In genomic region chr9:20071291-20071690, GRCm38 (mm10) we compare ENCODE assay signal across 38 mouse cellular contexts. TPM values are rescaled to one million over a fixed set of nuclear protein-coding genes. Genes with fewer than 3 reads are reported as not detected.
"Had no signal": no experiment of that assay in that cellular context is flagged by ENCODE, and none has a peak within 500 bp of the region (broad histone marks: within the 10 kb centered on the region; RNA-seq: fewer than 3 reads in every experiment).

No protein-coding gene starts in this region.

- H3K9ac ChIP-seq: heart, embryonic 12.5 days; hindbrain, embryonic 12.5 days; hindbrain, embryonic 14.5 days; intestine, embryonic 15.5 days; limb, embryonic 12.5 days; liver, embryonic 13.5 days had no signal

- H3K4me3 ChIP-seq: gastrocnemius, adult 2 months; heart, embryonic 10.5 days; heart, embryonic 12.5 days; hindbrain, embryonic 10.5 days; hindbrain, embryonic 12.5 days; intestine, embryonic 15.5 days; layer of hippocampus, adult 2 months; left cerebral cortex, adult 2 months; limb, embryonic 10.5 days; limb, embryonic 12.5 days; liver, embryonic 13.5 days had no signal

- H3K4me1 ChIP-seq: heart, embryonic 10.5 days; heart, embryonic 12.5 days; hindbrain, embryonic 10.5 days; hindbrain, embryonic 12.5 days; intestine, embryonic 15.5 days; limb, embryonic 10.5 days; limb, embryonic 12.5 days; liver, embryonic 13.5 days had no signal

- H3K9me3 ChIP-seq: intestine, embryonic 15.5 days had no signal

- H3K36me3 ChIP-seq: heart, embryonic 10.5 days; heart, embryonic 12.5 days; hindbrain, embryonic 10.5 days; hindbrain, embryonic 12.5 days; intestine, embryonic 15.5 days; limb, embryonic 10.5 days; limb, embryonic 12.5 days; liver, embryonic 13.5 days had no signal

- H3K27me3 ChIP-seq: heart, embryonic 12.5 days; hindbrain, embryonic 12.5 days; intestine, embryonic 15.5 days; limb, embryonic 12.5 days; liver, embryonic 13.5 days had no signal

- H3K4me2 ChIP-seq: heart, embryonic 12.5 days; hindbrain, embryonic 12.5 days; hindbrain, embryonic 14.5 days; intestine, embryonic 15.5 days; limb, embryonic 12.5 days; liver, embryonic 11.5 days; liver, embryonic 13.5 days had no signal

- ATAC-seq: hindbrain, embryonic 16.5 days; inflammation-experienced regulatory T-cells, adult 6 months; intestine, embryonic 15.5 days; intestine, postnatal 0 days had no signal

- H3K27ac ChIP-seq: gastrocnemius, adult 2 months; heart, embryonic 10.5 days; hindbrain, embryonic 10.5 days; hindbrain, embryonic 12.5 days; hindbrain, embryonic 14.5 days; intestine, embryonic 15.5 days; layer of hippocampus, adult 2 months; left cerebral cortex, adult 2 months; limb, embryonic 10.5 days; limb, embryonic 12.5 days; liver, embryonic 13.5 days had no signal

- DNase-seq: gastrocnemius, adult 2 months; gastrocnemius, postnatal 10 days; gastrocnemius, postnatal 25 days; heart, adult 18-20 months; heart, postnatal 10 days; heart, postnatal 4 days; kidney, adult 18-20 months; kidney, postnatal 10 days; kidney, postnatal 25 days; kidney, postnatal 4 days; liver; liver, embryonic 13.5 days had no signal

RNA-seq across cellular contexts. Expression of gene Olfr867, which starts 13.9 kb away (rescaled TPM):
- total RNA-seq: gastrocnemius, adult 2 months; gastrocnemius, postnatal 10 days; gastrocnemius, postnatal 25 days; gastrocnemius, postnatal 4 days; granulocyte monocyte progenitor cell, adult 5-6 weeks; heart, adult 18-20 months; heart, adult 8-10 months; heart, postnatal 10 days; heart, postnatal 25 days; heart, postnatal 4 days; layer of hippocampus, adult 2 months; layer of hippocampus, postnatal 10 days; layer of hippocampus, postnatal 25 days; left cerebral cortex, adult 2 months; left cerebral cortex, postnatal 14 days; left cerebral cortex, postnatal 36 days had no signal
- polyA plus RNA-seq: heart, embryonic 10.5 days; heart, embryonic 12.5 days; heart, embryonic 14.5 days; heart, embryonic 16.5 days; hindbrain, embryonic 10.5 days; hindbrain, embryonic 12.5 days; hindbrain, embryonic 14.5 days; hindbrain, embryonic 16.5 days; inflammation-experienced regulatory T-cells, adult 6 months; intestine, embryonic 15.5 days; intestine, postnatal 0 days; kidney, embryonic 16.5 days; limb, embryonic 10.5 days; limb, embryonic 12.5 days; limb, embryonic 14.5 days; liver, embryonic 11.5 days; liver, embryonic 13.5 days had no signal

RNA-seq across cellular contexts. Expression of gene Olfr868, which starts 27.1 kb away (rescaled TPM):
- total RNA-seq: gastrocnemius, adult 2 months; gastrocnemius, postnatal 10 days; gastrocnemius, postnatal 25 days; gastrocnemius, postnatal 4 days; granulocyte monocyte progenitor cell, adult 5-6 weeks; heart, adult 18-20 months; heart, adult 8-10 months; heart, postnatal 10 days; heart, postnatal 25 days; heart, postnatal 4 days; layer of hippocampus, adult 2 months; layer of hippocampus, postnatal 10 days; layer of hippocampus, postnatal 25 days; left cerebral cortex, adult 2 months; left cerebral cortex, postnatal 14 days; left cerebral cortex, postnatal 36 days had no signal
- polyA plus RNA-seq: heart, embryonic 10.5 days; heart, embryonic 12.5 days; heart, embryonic 14.5 days; heart, embryonic 16.5 days; hindbrain, embryonic 10.5 days; hindbrain, embryonic 12.5 days; hindbrain, embryonic 14.5 days; hindbrain, embryonic 16.5 days; inflammation-experienced regulatory T-cells, adult 6 months; intestine, embryonic 15.5 days; intestine, postnatal 0 days; kidney, embryonic 16.5 days; limb, embryonic 10.5 days; limb, embryonic 12.5 days; limb, embryonic 14.5 days; liver, embryonic 11.5 days; liver, embryonic 13.5 days had no signal

RNA-seq across cellular contexts. Expression of gene Olfr866, which starts 43.5 kb away (rescaled TPM):
- total RNA-seq: gastrocnemius, adult 2 months; gastrocnemius, postnatal 10 days; gastrocnemius, postnatal 25 days; gastrocnemius, postnatal 4 days; granulocyte monocyte progenitor cell, adult 5-6 weeks; heart, adult 18-20 months; heart, adult 8-10 months; heart, postnatal 10 days; heart, postnatal 25 days; heart, postnatal 4 days; layer of hippocampus, adult 2 months; layer of hippocampus, postnatal 10 days; layer of hippocampus, postnatal 25 days; left cerebral cortex, adult 2 months; left cerebral cortex, postnatal 14 days; left cerebral cortex, postnatal 36 days had no signal
- polyA plus RNA-seq: heart, embryonic 10.5 days; heart, embryonic 12.5 days; heart, embryonic 14.5 days; heart, embryonic 16.5 days; hindbrain, embryonic 10.5 days; hindbrain, embryonic 12.5 days; hindbrain, embryonic 14.5 days; hindbrain, embryonic 16.5 days; inflammation-experienced regulatory T-cells, adult 6 months; intestine, embryonic 15.5 days; intestine, postnatal 0 days; kidney, embryonic 16.5 days; limb, embryonic 10.5 days; limb, embryonic 12.5 days; limb, embryonic 14.5 days; liver, embryonic 11.5 days; liver, embryonic 13.5 days had no signal

RNA-seq across cellular contexts. Expression of gene Olfr869, which starts 57.5 kb away (rescaled TPM):
- total RNA-seq: gastrocnemius, adult 2 months; gastrocnemius, postnatal 10 days; gastrocnemius, postnatal 25 days; gastrocnemius, postnatal 4 days; granulocyte monocyte progenitor cell, adult 5-6 weeks; heart, adult 18-20 months; heart, adult 8-10 months; heart, postnatal 10 days; heart, postnatal 25 days; heart, postnatal 4 days; layer of hippocampus, adult 2 months; layer of hippocampus, postnatal 10 days; layer of hippocampus, postnatal 25 days; left cerebral cortex, adult 2 months; left cerebral cortex, postnatal 14 days; left cerebral cortex, postnatal 36 days had no signal
- polyA plus RNA-seq: heart, embryonic 10.5 days; heart, embryonic 12.5 days; heart, embryonic 14.5 days; heart, embryonic 16.5 days; hindbrain, embryonic 10.5 days; hindbrain, embryonic 12.5 days; hindbrain, embryonic 14.5 days; hindbrain, embryonic 16.5 days; inflammation-experienced regulatory T-cells, adult 6 months; intestine, embryonic 15.5 days; intestine, postnatal 0 days; kidney, embryonic 16.5 days; limb, embryonic 10.5 days; limb, embryonic 12.5 days; limb, embryonic 14.5 days; liver, embryonic 11.5 days; liver, embryonic 13.5 days had no signal
